Mouse (Mus musculus) kidney, adult 18-20 months (tissue): ENCODE data around the gene Bpifa6.
"Not testable (repeated sequence)": the region's sequence is repeated elsewhere in the genome, so short reads cannot be mapped to it uniquely, and the experiment has no call there.

ENCODE experiments used
- DNase-seq: peaks from one replicate; pipeline ENCODE4 v3.0.0; 2021

The Bpifa6 gene

DNA sequence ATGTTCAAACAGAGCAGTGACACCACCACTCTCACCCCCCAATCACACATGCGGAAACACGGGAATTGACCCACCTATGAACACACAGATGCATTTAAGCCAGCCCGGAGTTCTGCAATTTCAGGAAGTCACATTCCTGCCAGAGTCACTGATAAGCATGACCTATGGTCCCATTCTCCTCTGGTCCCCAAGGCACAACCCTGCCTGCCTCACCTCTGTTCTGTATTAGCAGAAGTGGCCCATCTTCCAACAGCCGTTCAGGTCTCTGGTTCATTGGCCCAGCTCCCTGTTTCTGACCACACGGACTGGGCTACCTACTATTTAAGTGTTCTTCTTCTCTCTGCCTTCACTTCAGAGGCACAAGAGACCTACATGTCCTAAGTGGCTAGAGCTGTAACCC is at the start of gene Bpifa6:
TSS of gene Bpifa6 (plus strand) at position 364 of the 400 bp plus-strand sequence.
- DNase-seq: no peak

DNA sequence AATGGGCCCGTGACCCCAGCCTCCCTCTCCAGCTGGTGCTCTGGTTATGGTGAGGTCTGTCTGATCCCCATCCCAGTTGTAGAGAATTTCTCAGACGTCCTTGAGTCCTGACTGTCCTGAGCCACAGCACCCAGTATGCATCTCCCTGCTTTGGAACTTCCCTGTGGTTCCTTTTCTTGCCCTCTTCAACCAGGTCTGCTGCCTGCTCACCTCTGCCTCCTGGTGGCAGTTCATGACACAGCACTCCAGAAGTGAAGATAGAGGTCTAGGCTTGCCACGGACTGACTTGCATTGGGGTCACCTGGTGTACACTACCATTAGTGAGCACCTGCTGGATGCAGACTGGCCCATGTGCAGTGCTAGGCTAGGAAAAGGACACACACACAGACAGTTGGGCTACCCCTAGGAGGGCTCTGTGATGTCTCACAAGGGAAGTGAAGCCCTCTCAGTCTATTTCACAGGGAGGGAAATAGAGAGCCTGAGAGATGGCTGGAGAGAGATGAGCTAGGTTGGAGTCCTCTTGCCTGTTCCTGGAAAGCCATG is 44.8 kb upstream of the Bpifa6 start:
- DNase-seq: peak; percentile 40

DNA sequence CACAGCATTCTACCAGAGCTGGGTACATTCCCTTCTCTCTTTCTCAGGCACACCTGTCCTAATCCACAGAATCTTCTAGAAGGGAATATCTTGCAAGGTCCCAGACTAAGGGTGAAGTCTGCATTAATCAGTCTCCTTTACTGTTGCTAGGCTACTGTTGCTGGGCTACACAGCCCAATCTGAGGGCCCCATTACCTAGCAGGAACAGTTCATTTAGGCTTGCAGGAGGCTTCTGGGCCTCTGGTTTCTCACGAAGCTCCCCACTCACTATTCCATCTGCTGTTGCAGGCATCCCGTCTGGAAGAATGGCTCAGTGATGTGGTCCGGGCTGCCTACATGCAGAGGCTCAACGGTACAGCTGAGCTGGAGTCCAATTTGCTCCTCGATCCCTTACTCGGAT is 43.6 kb upstream of the Bpifa6 start:
- DNase-seq: no peak

DNA sequence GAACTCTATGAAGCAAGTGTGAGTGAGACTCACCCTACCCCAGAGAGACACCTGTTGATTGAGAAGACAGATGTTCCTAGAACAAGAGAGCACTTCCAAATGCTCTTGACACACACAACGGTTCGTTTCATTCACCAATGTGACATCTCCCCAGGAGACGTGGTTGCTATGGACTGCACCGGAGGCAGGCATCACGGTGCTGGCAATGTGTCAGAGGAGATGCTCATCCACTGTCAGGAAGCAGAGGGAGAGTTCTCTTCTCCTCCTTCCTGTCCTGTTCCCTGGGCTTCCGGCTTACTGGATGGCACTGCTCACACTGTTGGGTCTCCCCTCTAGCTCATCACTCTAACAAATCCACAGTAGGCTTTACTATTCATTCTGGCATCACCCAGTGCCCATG is 41.4 kb upstream of the Bpifa6 start:
- DNase-seq: no peak

DNA sequence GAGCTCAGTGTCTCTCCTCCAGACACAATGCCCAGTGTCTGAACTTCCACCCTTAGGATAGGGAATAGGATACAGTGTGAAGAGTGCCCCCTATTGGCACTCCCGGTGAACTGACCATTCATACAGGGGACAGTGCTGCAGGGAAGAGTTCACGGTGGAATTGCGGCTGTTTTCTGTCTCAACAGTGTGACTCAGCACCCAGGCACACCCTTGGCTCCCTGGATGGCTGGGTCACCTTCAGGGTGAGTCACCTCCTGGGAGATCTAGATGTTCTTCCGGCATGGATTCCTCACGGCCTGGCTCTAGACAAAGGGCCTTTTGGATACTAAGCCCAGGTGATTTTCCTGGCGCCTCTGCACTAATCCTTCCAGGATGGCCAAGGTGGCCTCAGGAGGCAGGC is 39.4 kb upstream of the Bpifa6 start:
- no peak for DNase-seq

GRCm38 (mm10) chr2:153937843-153938242 is 36.9 kb upstream of the Bpifa6 start, which contains the start of gene Bpifb4:
TSS of gene Bpifb4 (plus strand) at chr2:153938212.
- DNase-seq: no peak

DNA sequence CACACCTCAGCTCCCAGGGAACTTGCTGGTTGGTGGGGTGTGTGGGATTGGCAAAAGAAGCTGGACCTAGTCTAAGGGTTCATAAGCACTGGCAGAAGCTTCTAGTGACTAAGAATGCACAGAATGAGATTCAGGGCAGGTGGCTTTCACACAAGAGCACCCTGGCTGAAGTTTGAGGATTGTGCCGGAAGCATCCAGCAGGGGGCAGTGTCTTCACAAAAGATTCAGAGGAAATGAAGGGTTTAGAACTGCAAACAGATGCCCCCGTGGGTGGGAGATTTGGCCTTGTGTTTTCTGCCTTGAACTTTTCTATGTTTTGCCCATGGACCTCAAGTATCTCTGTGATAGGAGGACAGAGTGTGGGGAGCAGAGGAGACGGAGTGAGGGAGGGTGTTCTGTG is 31.2 kb upstream of the Bpifa6 start:
- peak; percentile 59 for DNase-seq

DNA sequence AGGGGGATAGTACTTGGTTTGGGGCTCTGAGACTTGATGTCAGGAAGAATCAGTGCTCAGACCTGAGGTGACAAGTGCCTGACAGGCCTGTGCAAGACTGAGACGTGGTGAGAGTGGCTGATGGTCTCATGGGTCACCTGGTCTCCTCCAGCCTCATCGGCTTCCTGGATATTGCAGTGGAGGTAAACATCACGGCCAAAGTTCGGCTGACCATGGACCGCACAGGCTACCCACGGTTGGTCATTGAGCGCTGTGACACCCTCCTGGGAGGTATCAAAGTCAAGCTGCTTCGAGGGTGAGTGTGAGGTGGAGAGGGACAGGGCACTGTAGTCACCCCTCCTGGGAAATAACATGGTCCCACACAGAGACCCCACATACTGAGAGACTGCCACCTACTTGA is 30.2 kb upstream of the Bpifa6 start:
- no peak for DNase-seq

DNA sequence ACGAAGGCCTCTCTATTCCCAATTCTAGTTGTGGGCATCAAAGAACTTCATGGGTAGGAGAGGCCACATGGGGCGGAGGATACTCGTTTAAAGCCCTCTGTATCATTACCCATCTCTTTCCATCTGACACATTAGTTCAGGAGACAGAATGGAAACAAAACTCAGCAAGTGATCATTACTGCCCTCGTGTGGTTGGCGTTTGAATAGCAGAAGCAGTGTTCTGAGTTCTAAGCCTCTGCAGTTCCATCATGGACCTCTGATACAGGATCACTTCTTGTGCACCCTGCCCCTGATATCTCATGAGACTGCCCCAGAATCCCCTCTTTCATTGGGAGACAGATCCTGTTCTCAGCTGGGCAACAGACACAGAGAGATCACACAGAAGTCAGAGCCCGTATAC is 21.8 kb upstream of the Bpifa6 start:
- peak; percentile 67 for DNase-seq

DNA sequence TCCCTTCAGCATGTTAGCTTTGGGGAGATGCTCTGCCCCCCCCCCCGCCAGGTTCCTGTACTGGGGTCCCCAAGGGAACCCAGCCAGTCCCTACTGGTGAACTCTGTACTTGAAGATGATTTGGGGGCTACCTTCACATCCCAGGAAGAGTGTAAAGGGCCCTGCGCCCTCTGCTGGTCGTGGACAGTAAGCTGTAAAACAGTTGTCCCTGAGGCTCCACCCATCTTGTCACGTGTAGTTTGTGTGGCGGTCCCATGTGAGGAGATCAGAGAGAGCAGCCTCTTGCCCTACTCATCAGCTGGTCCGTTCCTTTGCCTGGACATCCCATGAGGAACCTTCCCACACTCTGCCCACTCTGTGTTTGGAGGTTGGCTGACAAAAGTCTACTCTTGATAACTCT is 20.9 kb upstream of the Bpifa6 start:
- DNase-seq: peak; percentile 13

GRCm38 (mm10) chr2:153962821-153963331 is 11.9 kb upstream of the Bpifa6 start:
- no peak for DNase-seq

DNA sequence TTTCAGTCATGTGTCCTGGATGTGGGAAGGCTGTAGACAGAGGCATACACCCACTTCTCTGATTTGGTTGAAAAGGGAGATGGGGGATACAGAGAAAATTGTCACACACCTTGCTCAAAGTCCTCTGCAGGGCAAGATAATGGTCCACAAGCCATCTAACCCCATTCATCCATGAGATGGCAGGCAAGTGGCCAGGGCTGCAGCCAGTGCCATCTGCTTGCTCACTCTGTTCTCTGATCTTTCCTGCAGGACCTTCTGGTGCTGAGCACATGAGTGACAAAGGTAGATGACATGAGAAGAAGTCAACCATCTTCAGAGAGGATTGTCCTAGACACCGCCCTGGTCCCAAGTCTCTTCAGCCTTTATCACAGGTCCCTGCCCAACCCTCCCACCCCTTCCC is 11.4 kb upstream of the Bpifa6 start:
- DNase-seq: no peak

DNA sequence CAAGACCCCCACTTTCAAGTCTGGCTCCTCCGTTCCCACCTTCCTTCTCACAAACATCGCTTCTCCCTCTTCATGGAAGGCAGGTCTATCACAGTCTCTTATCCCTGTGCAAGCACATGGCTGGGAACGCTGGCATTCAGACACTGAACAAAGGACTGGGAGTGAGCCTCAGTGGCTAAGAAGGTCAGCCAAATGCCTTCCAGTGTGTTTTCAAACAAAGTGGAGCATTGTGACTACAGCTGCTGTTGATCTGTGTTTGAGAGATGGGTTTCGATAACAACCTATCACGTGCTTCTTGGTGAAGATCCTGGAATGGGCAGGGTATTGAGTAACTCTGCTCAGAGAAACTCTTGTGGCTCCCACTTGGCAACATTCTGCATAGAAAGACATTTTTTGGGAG is 4.5 kb upstream of the Bpifa6 start:
- DNase-seq: no peak

DNA sequence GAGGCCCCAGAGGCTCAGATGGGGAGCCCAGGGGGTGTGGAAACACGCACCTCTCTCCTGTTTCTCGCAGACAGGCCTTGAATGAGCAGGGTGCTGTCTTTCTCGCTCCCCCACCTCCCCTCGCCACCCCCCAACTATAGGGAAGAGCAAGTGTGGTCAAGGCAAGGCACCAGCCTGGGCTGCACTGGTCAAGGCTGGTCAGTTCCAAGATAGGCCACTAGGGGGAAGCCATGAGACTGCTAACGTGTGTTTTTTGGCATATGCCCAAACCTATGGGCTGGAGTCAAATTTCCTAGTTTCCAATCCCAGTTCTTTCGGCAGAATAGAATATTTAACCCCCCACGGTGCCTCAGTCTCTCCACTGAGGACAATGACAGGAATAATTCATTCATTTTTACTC is 21.0 kb downstream of the Bpifa6 start:
- DNase-seq: peak; percentile 83

DNA sequence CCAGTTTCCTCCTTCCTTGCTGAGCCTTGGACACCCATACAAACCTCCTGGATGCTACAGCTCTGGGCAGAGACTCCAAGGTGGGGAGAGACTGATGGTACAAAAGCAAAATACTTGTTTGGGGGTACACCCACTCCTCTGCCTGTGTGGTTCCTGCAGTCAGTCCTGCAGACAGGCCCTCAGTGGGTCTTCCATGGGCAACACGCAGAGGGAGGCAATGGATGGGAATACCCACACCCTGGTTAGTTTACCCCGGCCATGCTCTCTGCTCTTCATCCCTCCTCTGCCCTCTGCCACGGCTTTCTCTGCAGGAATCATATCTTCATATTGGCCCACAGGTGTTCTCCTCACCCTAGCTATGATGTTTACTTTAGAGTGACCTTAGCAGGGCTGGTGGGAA is 25.8 kb downstream of the Bpifa6 start:
- no peak for DNase-seq

- DNase-seq: no peak
Measured at GRCm38 (mm10) chr2:154001056-154001455, 26.3 kb downstream of the Bpifa6 start.

GRCm38 (mm10) chr2:154004456-154004855 is 29.7 kb downstream of the Bpifa6 start:
- DNase-seq: no peak

DNA sequence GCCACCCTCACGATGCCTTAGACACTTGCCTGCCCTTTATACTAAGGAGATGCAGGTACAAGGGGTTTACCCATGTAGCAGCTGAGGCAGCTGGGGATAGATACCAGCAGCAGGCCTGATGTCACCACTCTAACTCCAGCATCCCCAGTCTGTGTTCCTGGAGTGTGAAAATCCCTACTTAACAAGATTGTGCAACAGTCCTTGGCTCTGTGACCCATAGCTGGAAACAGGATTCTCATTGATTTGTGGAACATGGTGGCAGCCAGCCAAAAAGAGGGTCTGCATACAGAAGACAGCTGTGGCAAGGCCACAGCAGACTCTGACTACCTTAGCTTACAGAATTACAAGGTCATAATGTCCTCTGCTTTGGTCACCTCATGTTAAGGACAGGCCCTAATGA is 30.3 kb downstream of the Bpifa6 start:
- no peak for DNase-seq

- DNase-seq: no peak
Measured at GRCm38 (mm10) chr2:154005734-154006133, 31.0 kb downstream of the Bpifa6 start.

GRCm38 (mm10) chr2:154006331-154006730 is 31.6 kb downstream of the Bpifa6 start:
- DNase-seq: no peak

DNA sequence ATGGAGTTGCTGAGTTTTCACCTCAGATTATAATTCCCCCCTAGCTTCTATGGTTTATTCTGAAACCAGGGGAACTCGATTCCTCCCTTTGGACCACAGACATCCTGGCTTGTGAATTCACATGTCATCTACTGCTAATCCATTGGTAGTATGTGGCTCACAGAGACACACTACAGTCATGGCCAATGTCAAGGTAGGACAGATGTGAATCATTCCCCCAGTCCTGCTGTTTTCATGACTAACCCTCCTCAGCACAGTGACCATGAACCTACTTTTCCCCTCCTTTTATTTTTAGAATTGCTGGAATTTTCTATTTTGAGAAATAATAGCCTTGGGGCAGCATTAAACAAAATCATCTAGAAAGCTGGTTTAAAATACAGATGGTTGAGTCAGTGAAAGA is 32.6 kb downstream of the Bpifa6 start:
- no peak for DNase-seq

DNA sequence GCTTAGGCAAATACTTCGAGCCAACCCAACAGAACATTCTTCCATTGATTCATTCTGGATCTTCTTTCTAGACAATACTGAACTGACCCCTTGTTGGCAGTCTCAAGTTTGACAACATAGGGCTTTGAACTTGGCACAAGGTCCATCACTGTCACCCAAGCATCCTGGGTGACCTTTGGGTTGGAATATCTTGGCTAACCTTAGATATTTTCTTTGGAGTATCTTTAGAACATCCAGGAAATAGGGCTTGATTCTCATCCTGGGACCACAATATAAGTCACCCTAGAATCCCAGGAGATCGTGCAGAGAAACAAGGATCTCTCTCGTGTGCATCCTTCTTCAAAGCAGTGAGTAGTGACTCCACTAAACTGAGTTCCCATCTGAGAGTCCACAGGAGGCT is 33.2 kb downstream of the Bpifa6 start, which contains the start of gene Bpifa2:
TSS of gene Bpifa2 (plus strand) at position 301 of the 400 bp plus-strand sequence.
- DNase-seq: no peak

- DNase-seq: no peak
Measured at GRCm38 (mm10) chr2:154017990-154018389, 43.2 kb downstream of the Bpifa6 start.

- DNase-seq: not testable (repeated sequence)
Measured at GRCm38 (mm10) chr2:154024676-154025075, 49.9 kb downstream of the Bpifa6 start.

DNA sequence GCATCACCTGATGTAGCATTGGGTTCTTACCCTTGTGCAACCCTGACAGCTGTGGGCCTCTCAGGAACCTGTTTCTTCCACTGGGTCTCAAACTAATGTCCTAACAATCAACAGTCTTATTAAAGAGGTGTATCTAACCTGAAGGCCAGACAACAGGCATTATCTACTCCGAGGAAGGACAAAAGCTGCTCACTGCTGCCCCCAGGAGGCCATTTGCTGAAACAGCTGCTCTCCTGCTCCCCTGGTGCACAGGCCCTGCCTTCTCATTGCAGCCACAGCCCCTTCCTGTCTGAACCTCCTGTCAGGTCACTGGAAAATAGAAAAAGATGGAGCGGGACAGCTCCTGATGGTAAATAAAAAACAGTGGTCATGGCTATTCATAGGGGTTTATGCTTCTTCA is 64.2 kb downstream of the Bpifa6 start:
- DNase-seq: peak; percentile 30
